Mouse (Mus musculus) stomach, embryonic 16.5 days (tissue): ENCODE measurements at regions not wholly inside any gene's neighbourhood (a gene's known extent, or its start where the extent isn't known, plus 50 kb on each side); places are given as distances from the start of the nearest gene placed in this dataset.

Source experiments
- ATAC-seq: fragments of 200-750 bp; cut with Nextera tagmentation; 2 replicates; pipeline ENCODE4 v1.8.0; 2017; ENCODE audit warnings: moderate number of reproducible peaks, moderate TSS enrichment; ENCODE audit not compliant: insufficient read depth, low FRiP score
- H3K27ac ChIP-seq: fragments of 300-500 bp; sonication (generic); 2 replicates; pipeline ENCODE4 v1.5.1; 2014; ENCODE audit warnings: low read length
- H3K27me3 ChIP-seq: fragments of 300-500 bp; sonication (generic); 2 replicates; pipeline ENCODE4 v1.6.1; 2014; ENCODE audit warnings: low read length, control low read depth, mixed read lengths; ENCODE audit not compliant: control insufficient read depth, insufficient read depth
- H3K36me3 ChIP-seq: fragments of 300-500 bp; sonication (generic); 2 replicates; pipeline ENCODE4 v1.6.1; 2014; ENCODE audit warnings: low read length; ENCODE audit not compliant: control insufficient read depth, insufficient read depth
- H3K4me1 ChIP-seq: fragments of 300-500 bp; sonication (generic); 2 replicates; pipeline ENCODE4 v1.6.1; 2014; ENCODE audit warnings: low read length, control low read depth, mixed read lengths; ENCODE audit not compliant: control insufficient read depth, insufficient read depth
- H3K4me2 ChIP-seq: fragments of 300-500 bp; sonication (generic); 2 replicates; pipeline ENCODE4 v1.6.1; 2014; ENCODE audit warnings: low read depth, low read length, mixed read lengths
- H3K4me3 ChIP-seq: fragments of 300-500 bp; sonication (generic); replicated peaks from 2 replicates; pipeline ENCODE4 v1.5.1; 2014; ENCODE audit warnings: mild to moderate bottlenecking, low read length
- H3K9ac ChIP-seq: fragments of 300-500 bp; sonication (generic); 2 replicates; pipeline ENCODE4 v1.6.1; 2014; ENCODE audit warnings: low read length
- H3K9me3 ChIP-seq: fragments of 300-500 bp; sonication (generic); replicated peaks from 2 replicates; pipeline ENCODE4 v1.6.1; 2016; ENCODE audit warnings: low read length, control low read depth; ENCODE audit not compliant: control insufficient read depth
- WGBS: fragments of 180-500 bp; shearing (Covaris S2); extraction: QIAGEN DNeasy Blood & Tissue Kit; methylation state at CpG from one replicate; pipeline ENCODE4 v1.1.7; 2014; 5-methylcytosine and 5-hydroxymethylcytosine counted together

GRCm38 (mm10) chr6:51318341-51318740 lies 114.1 kb upstream of the Nfe2l3 start:
- Histone ChIP-seq H3K4me3 (no peak overlapping the region), H3K27ac (no peak overlapping the region), H3K9ac (no peak overlapping the region), H3K4me1 (peaks cover 4% of the 10 kb centered on the region; the same call in 1 of the 2 replicates), H3K36me3 (no peaks in the 10 kb centered on the region), H3K9me3 (no peaks in the 10 kb centered on the region), H3K4me2 (no peak overlapping the region), H3K27me3 (no peaks in the 10 kb centered on the region)
- 51% methylated on average over 2 of the region's 2 CpGs for WGBS
- no peak for ATAC-seq

- H3K9me3 ChIP-seq, result no peaks in the 10 kb centered on the region
- H3K36me3 ChIP-seq, result no peaks in the 10 kb centered on the region
- peak; percentile 52 for ATAC-seq
- peak overlapping the region; percentile 3; the same call in 1 of the 2 replicates for H3K4me2 ChIP-seq
- no peak overlapping the region for H3K4me3 ChIP-seq
- peak overlapping the region; percentile 71 for H3K27ac ChIP-seq
- H3K4me1 ChIP-seq, result peaks cover 4% of the 10 kb centered on the region; the same call in 1 of the 2 replicates
- WGBS, result 36% methylated on average over 1 of the region's 1 CpGs
- H3K9ac ChIP-seq, result no peak overlapping the region
- no peaks in the 10 kb centered on the region for H3K27me3 ChIP-seq
Measured at GRCm38 (mm10) chr6:51320019-51320418, 112.5 kb upstream of the Nfe2l3 start.

- WGBS, result 37% methylated on average over 8 of the region's 8 CpGs
- Histone ChIP-seq H3K4me2 (peak overlapping the region; percentile 3; the same call in 1 of the 2 replicates), H3K27me3 (no peaks in the 10 kb centered on the region), H3K36me3 (no peaks in the 10 kb centered on the region), H3K9me3 (no peaks in the 10 kb centered on the region), H3K9ac (0 out of 2 replicates have a peak overlapping the region, but pooled peaks have one; percentile 4), H3K4me1 (peaks cover 6% of the 10 kb centered on the region), H3K27ac (peak overlapping the region; percentile 71), H3K4me3 (no peak overlapping the region; the same call in 1 of the 2 replicates)
- peak; percentile 84 for ATAC-seq
Measured at GRCm38 (mm10) chr6:51320676-51321419, 111.6 kb upstream of the Nfe2l3 start.

GRCm38 (mm10) chr6:51326103-51326829 lies 106.2 kb upstream of the Nfe2l3 start:
- no peak overlapping the region for H3K9ac ChIP-seq
- H3K4me1 ChIP-seq, result peaks cover 6% of the 10 kb centered on the region; the same call in 1 of the 2 replicates
- WGBS, result 68% methylated on average over 2 of the region's 2 CpGs
- ATAC-seq, result peak; percentile 47; the same call in 1 of the 2 replicates
- no peak overlapping the region for H3K4me2 ChIP-seq
- H3K9me3 ChIP-seq, result no peaks in the 10 kb centered on the region
- H3K36me3 ChIP-seq, result no peaks in the 10 kb centered on the region
- no peaks in the 10 kb centered on the region for H3K27me3 ChIP-seq
- H3K27ac ChIP-seq, result 0 out of 2 replicates have a peak overlapping the region, but pooled peaks have one; percentile 42
- H3K4me3 ChIP-seq, result no peak overlapping the region

- peaks cover 6% of the 10 kb centered on the region; the same call in 1 of the 2 replicates for H3K4me1 ChIP-seq
- ATAC-seq, result no peak
- H3K27me3 ChIP-seq, result no peaks in the 10 kb centered on the region
- H3K4me2 ChIP-seq, result no peak overlapping the region
- no peak overlapping the region for H3K4me3 ChIP-seq
- H3K9me3 ChIP-seq, result no peaks in the 10 kb centered on the region
- no peak overlapping the region for H3K9ac ChIP-seq
- H3K36me3 ChIP-seq, result no peaks in the 10 kb centered on the region
- no peak overlapping the region for H3K27ac ChIP-seq
- 83% methylated on average over 13 of the region's 13 CpGs for WGBS
Measured at GRCm38 (mm10) chr6:51329070-51329995, 103.1 kb upstream of the Nfe2l3 start.

- H3K9ac ChIP-seq, result no peak overlapping the region
- H3K36me3 ChIP-seq, result no peaks in the 10 kb centered on the region
- no peak for ATAC-seq
- no peak overlapping the region for H3K4me2 ChIP-seq
- H3K4me1 ChIP-seq, result peaks cover 10% of the 10 kb centered on the region; the same call in 1 of the 2 replicates
- no peaks in the 10 kb centered on the region for H3K9me3 ChIP-seq
- 69% methylated on average over 5 of the region's 5 CpGs for WGBS
- H3K27ac ChIP-seq, result no peak overlapping the region
- H3K4me3 ChIP-seq, result no peak overlapping the region
- no peaks in the 10 kb centered on the region for H3K27me3 ChIP-seq
Measured at GRCm38 (mm10) chr6:51330069-51330706, 102.3 kb upstream of the Nfe2l3 start.

- Histone ChIP-seq H3K4me2 (peak overlapping the region; percentile 36; the same call in 1 of the 2 replicates), H3K4me3 (no peak overlapping the region), H3K27ac (peak overlapping the region; percentile 84), H3K9me3 (no peaks in the 10 kb centered on the region), H3K36me3 (no peaks in the 10 kb centered on the region), H3K9ac (no peak overlapping the region), H3K4me1 (0 out of 2 replicates have a peak, but pooled peaks cover 6% of the 10 kb centered on the region), H3K27me3 (no peaks in the 10 kb centered on the region)
- WGBS, result 52% methylated on average over 11 of the region's 11 CpGs
- ATAC-seq, result no peak
Measured at GRCm38 (mm10) chr6:51332841-51333240, 99.6 kb upstream of the Nfe2l3 start.

GRCm38 (mm10) chr6:51333722-51334360 lies 98.6 kb upstream of the Nfe2l3 start:
- no peaks in the 10 kb centered on the region for H3K27me3 ChIP-seq
- ATAC-seq, result peak; percentile 78
- no peak overlapping the region for H3K9ac ChIP-seq
- WGBS, result 40% methylated on average over 7 of the region's 7 CpGs
- no peaks in the 10 kb centered on the region for H3K9me3 ChIP-seq
- no peaks in the 10 kb centered on the region for H3K36me3 ChIP-seq
- H3K4me3 ChIP-seq, result no peak overlapping the region
- peak overlapping the region; percentile 84 for H3K27ac ChIP-seq
- H3K4me2 ChIP-seq, result peak overlapping the region; percentile 36; the same call in 1 of the 2 replicates
- H3K4me1 ChIP-seq, result 0 out of 2 replicates have a peak, but pooled peaks cover 6% of the 10 kb centered on the region
